Mouse (Mus musculus) forebrain, embryonic 12.5 days (tissue): Measurements from ENCODE around the gene Lekr1. TPM values are rescaled to one million over a fixed set of nuclear protein-coding genes. Genes with fewer than 3 reads are reported as not detected.

Experiments used
- ATAC-seq: fragments of 200-750 bp; cut with Nextera tagmentation; 2 replicates; pipeline ENCODE4 v1.8.0; 2017; ENCODE audit warnings: moderate TSS enrichment; ENCODE audit not compliant: low FRiP score
- H3K27ac ChIP-seq: fragments of 300-500 bp; sonication (generic); 2 replicates; pipeline ENCODE4 v1.5.1; 2016; ENCODE audit warnings: mild to moderate bottlenecking
- H3K27me3 ChIP-seq: fragments of 300-500 bp; sonication (generic); 2 replicates; pipeline ENCODE4 v1.6.1; 2016; ENCODE audit warnings: mild to moderate bottlenecking
- H3K36me3 ChIP-seq: fragments of 300-500 bp; sonication (generic); replicated peaks from 2 replicates; pipeline ENCODE4 v1.6.1; 2016; ENCODE audit warnings: mild to moderate bottlenecking
- H3K4me1 ChIP-seq: fragments of 300-500 bp; sonication (generic); 2 replicates; pipeline ENCODE4 v1.6.1; 2016
- H3K4me2 ChIP-seq: fragments of 300-500 bp; sonication (generic); 2 replicates; pipeline ENCODE4 v1.6.1; 2016; ENCODE audit warnings: mild to moderate bottlenecking, moderate library complexity
- H3K4me3 ChIP-seq: fragments of 300-500 bp; sonication (generic); replicated peaks from 2 replicates; pipeline ENCODE4 v1.5.1; 2016; ENCODE audit warnings: mild to moderate bottlenecking
- H3K9ac ChIP-seq: fragments of 300-500 bp; sonication (generic); 2 replicates; pipeline ENCODE4 v1.6.1; 2016; ENCODE audit warnings: mild to moderate bottlenecking
- H3K9me3 ChIP-seq: fragments of 300-500 bp; sonication (generic); 2 replicates; pipeline ENCODE4 v1.6.1; 2016
- WGBS: fragments of 180-500 bp; shearing (Covaris S2); methylation state at CpG from one replicate; pipeline ENCODE4 v1.1.7; 2016; 5-methylcytosine and 5-hydroxymethylcytosine counted together
- polyA plus RNA-seq: library from polyadenylated mRNA; unstranded; fragments of >200 nt; fragmentation: Nextera tagmentation; extraction: Ambion mirVana; gene quantifications from 2 replicates; pipeline ENCODE4 v1.2.1, GENCODE M21; 2016

Lekr1 gene
- polyA plus RNA-seq, 1 experiment from 2014 or later = 7.0 TPM

DNA sequence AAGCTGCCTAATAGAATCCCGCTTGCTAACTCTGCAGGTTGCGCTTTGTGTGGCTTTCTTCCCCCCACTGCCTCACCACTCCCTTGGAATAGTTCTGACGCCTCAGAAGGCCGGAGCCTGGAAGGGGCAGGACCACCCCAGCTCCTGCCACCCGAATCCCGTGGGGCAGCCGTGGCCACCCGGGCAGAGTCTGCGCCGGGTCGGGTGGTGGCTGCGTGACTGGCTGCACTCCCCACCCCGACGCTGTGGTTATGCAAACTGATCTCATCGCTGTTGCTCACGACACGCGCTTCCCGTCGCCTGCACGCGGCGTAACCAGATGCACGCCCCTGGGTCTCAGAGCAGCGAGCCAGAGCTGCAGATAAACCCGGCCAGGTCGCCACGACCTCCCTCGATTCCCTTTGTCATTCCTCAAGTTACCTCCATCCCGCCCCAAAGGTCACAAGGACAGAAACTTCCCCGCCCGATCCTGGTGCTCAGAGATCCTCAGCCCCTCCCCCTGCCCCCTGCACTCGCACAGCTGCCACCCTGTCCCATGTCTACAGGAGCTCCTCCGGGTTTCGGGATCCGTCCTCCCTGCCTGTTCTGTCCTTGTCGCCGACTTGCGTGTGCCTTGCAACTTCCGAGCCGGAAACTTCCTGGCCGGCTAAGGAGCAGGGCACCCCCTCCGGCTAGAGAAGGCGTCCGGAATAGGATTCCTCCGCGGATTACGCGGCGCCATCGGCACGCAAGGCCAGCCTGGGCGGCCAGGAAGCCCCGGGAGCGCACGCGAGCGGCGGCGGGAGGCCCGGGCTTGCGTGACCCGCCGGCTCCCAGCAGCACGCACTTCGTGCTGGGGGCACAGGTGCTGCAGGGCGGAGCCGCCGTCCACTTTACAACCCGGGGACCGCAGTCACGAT, 7.1 kb upstream of the Lekr1 start:
- Histone ChIP-seq H3K27ac (peak overlapping the region; percentile 56), H3K4me3 (peak overlapping the region; percentile 63), H3K9ac (peak overlapping the region; percentile 72), H3K36me3 (no peaks in the 10 kb centered on the region), H3K4me2 (peak overlapping the region; percentile 97), H3K9me3 (no peaks in the 10 kb centered on the region), H3K27me3 (peaks cover 31% of the 10 kb centered on the region), H3K4me1 (peaks cover 25% of the 10 kb centered on the region)
- ATAC-seq = peak; percentile 80
- WGBS = under 1% methylated on average over 72 of the region's 72 CpGs

DNA sequence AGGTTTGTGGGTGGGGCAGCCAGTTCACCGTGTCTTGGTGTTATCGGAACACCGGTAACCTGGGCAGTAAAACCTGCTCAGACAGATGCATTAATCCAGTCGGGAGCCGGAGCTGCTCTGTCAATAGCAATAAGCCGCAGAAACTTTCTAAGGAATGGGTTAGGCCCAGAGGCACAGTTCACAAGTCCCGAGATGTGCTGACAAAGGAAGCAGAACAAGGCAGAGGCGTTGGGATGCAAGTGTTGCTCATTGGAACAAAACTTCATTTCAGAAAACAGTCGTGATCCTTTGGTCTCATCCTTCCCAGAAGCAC, 6.5 kb upstream of the Lekr1 start:
- Histone ChIP-seq H3K27ac (peak overlapping the region; percentile 56; the same call in 1 of the 2 replicates), H3K4me1 (peaks cover 25% of the 10 kb centered on the region), H3K9ac (peak overlapping the region; percentile 72), H3K36me3 (no peaks in the 10 kb centered on the region), H3K4me3 (peak overlapping the region; percentile 63), H3K9me3 (no peaks in the 10 kb centered on the region), H3K4me2 (peak overlapping the region; percentile 97), H3K27me3 (peaks cover 31% of the 10 kb centered on the region)
- 2% methylated on average over 9 of the region's 9 CpGs for WGBS
- ATAC-seq = no peak

DNA sequence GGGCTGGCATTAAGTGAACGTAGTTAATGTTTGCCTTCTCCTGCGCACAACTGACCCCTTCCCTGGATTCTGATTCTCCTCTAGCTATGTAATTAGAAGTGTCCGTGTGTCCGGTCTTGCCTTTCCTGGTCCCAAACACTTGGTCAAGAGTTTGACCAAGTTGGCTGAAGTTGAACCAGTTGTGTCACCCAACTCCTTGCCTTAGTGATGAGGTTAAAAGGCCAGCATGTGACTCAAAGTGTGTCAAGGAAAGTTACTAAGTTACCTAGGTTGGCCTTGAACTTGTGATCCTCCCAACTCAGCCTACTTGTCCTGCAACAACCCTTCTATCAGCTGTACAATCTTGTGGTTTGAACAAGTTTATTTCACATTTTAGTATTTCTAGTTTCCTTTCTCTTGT, 5.7 kb upstream of the Lekr1 start:
- Histone ChIP-seq H3K27me3 (peaks cover 25% of the 10 kb centered on the region), H3K27ac (no peak overlapping the region), H3K4me3 (no peak overlapping the region), H3K9me3 (no peaks in the 10 kb centered on the region), H3K9ac (no peak overlapping the region), H3K4me2 (no peak overlapping the region), H3K36me3 (no peaks in the 10 kb centered on the region), H3K4me1 (peaks cover 25% of the 10 kb centered on the region)
- WGBS = 94% methylated on average over 4 of the region's 4 CpGs
- no peak for ATAC-seq

DNA sequence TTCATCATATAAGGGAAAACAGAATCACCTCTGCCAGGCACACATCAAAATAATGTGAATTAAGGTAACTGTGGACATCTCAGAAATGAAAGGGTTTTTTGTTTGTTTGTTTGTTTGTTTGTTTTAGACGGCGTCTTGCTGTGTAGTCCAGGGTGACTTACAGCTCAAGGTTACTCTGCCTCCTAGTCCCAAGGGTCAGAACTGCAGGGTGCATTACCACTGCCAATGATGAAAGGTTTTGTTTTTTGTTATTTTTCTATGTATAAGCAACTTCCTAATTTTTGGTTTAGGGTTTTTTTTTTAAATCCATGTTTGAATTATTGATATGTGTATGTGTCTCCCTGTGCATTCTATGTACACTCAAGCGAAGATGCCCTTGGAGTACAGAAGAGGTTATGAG, 4.3 kb upstream of the Lekr1 start:
- ATAC-seq = no peak
- Histone ChIP-seq H3K4me2 (no peak overlapping the region), H3K4me1 (peaks cover 23% of the 10 kb centered on the region), H3K9me3 (no peaks in the 10 kb centered on the region), H3K36me3 (no peaks in the 10 kb centered on the region), H3K9ac (no peak overlapping the region), H3K27me3 (peaks cover 15% of the 10 kb centered on the region), H3K27ac (no peak overlapping the region), H3K4me3 (no peak overlapping the region)
- 83% methylated on average over 3 of the region's 3 CpGs for WGBS

DNA sequence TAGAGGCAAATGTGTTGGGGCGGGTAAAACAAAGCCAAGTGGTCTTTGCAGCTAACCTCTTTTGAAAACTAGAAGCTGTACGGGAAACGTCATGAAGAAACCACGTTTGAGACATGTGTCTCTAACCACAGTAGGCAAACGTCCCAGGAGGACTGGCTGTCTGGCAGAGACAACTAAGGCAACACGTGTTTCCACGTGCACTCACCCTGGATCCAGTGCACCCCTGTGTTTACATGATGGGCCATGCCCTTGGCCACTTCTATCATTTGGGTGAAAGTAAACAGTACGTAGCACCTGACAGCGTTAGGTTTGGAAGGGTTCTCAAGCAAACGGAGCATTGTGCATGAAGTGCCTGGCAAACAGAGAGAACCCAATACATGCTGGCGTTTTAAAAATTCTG, 2.9 kb upstream of the Lekr1 start:
- no peak overlapping the region for H3K9ac ChIP-seq
- H3K27ac ChIP-seq = no peak overlapping the region
- H3K4me3 ChIP-seq = no peak overlapping the region
- no peaks in the 10 kb centered on the region for H3K36me3 ChIP-seq
- 78% methylated on average over 11 of the region's 11 CpGs for WGBS
- ATAC-seq = no peak
- H3K9me3 ChIP-seq = no peaks in the 10 kb centered on the region
- H3K4me1 ChIP-seq = peaks cover 10% of the 10 kb centered on the region; the same call in 1 of the 2 replicates
- peaks cover 10% of the 10 kb centered on the region for H3K27me3 ChIP-seq
- H3K4me2 ChIP-seq = no peak overlapping the region

DNA sequence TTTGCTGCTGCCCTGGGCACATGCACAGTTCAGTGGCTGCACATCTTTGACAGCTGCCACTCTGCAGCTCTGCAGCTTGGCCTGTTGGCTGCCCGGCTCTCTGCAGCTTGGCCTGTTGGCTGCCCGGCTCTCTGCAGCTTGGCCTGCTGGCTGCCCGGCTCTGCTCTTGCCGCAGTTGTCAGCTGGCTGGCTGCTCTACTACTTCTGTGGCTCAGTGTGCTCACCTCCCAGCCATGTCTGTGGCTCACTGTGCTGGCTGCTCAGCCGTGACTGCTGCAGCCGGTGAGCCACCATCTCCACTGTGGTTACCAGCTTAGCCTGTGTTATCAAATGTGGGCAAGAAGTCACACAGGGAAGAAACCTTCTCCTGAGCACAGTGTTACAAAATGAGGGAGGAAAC, 4.2 kb downstream of the Lekr1 start:
- Histone ChIP-seq H3K36me3 (no peaks in the 10 kb centered on the region), H3K9me3 (no peaks in the 10 kb centered on the region), H3K4me1 (peaks cover 3% of the 10 kb centered on the region; the same call in 1 of the 2 replicates), H3K4me3 (no peak overlapping the region), H3K9ac (no peak overlapping the region), H3K27me3 (no peaks in the 10 kb centered on the region), H3K4me2 (no peak overlapping the region), H3K27ac (no peak overlapping the region)
- ATAC-seq = no peak
- 59% methylated on average over 6 of the region's 6 CpGs for WGBS

DNA sequence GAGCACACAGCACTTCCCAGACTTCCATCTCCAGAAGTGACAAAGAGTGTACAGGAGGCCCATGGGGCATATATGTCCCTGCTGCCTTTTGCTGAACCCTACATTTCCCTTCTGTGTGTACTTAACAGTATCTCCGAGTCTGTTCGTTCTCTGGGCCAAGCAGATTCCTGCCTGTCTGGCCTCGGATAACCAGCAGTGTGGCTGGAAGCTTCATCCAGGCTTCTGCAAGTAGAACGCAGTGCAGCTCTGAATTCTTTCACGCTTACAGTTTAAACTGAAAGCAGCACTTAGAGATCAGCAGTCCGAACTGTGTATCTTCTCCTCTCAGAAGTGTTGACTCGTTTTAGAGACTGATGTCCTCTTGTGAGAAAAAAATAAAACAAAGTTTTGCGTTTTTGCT, 7.7 kb downstream of the Lekr1 start:
- no peaks in the 10 kb centered on the region for H3K4me1 ChIP-seq
- H3K4me2 ChIP-seq = no peak overlapping the region
- WGBS = 72% methylated on average over 8 of the region's 8 CpGs
- no peaks in the 10 kb centered on the region for H3K36me3 ChIP-seq
- no peak overlapping the region for H3K27ac ChIP-seq
- H3K4me3 ChIP-seq = no peak overlapping the region
- no peaks in the 10 kb centered on the region for H3K27me3 ChIP-seq
- no peaks in the 10 kb centered on the region for H3K9me3 ChIP-seq
- no peak for ATAC-seq
- H3K9ac ChIP-seq = no peak overlapping the region

DNA sequence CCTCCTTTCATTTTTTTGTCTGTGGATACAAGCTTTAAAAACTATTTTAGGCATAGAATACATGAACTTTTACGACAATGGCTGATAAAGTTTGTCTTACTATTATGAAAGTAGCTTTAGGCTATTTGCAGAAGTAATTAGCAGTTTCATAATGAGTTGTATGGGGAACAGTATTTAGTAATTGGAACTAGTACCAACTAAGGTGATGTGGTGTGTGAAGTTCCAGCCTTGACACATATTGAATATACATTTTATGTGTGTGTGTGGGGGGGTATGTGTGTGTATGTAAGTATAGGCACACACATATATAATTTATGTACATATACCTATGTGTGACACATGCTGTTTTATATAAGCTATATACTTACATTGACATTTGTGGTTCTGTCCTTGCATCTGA, 14.6 kb downstream of the Lekr1 start:
- Histone ChIP-seq H3K9ac (no peak overlapping the region), H3K27me3 (no peaks in the 10 kb centered on the region), H3K27ac (no peak overlapping the region), H3K4me2 (no peak overlapping the region), H3K4me3 (no peak overlapping the region), H3K9me3 (no peaks in the 10 kb centered on the region), H3K36me3 (no peaks in the 10 kb centered on the region), H3K4me1 (no peaks in the 10 kb centered on the region)
- no peak for ATAC-seq
- WGBS = 90% methylated on average over 1 of the region's 1 CpGs

DNA sequence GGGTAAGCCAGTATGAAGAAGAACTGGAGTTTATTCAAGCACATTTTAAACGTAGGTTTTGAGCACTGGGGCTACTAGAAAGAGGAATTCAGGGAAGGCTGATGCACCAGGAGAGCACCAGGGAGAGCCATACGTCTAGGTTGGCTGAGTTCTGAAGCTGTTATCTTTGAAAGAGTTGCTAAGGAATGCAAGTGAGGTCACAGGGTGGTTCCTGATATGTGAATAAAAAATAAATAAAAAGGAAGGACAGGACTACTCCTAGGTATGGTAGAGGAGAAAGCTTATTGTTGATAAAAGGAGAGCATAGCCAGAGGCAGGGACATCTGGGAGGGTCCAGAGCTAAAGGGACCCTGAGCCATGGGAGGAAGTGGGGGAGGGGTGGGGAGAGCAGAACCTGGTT, 23.7 kb downstream of the Lekr1 start:
- WGBS = 40% methylated on average over 2 of the region's 2 CpGs
- H3K4me2 ChIP-seq = no peak overlapping the region
- no peak overlapping the region for H3K27ac ChIP-seq
- H3K9me3 ChIP-seq = no peaks in the 10 kb centered on the region
- no peaks in the 10 kb centered on the region for H3K4me1 ChIP-seq
- ATAC-seq = no peak
- no peak overlapping the region for H3K9ac ChIP-seq
- no peak overlapping the region for H3K4me3 ChIP-seq
- no peaks in the 10 kb centered on the region for H3K36me3 ChIP-seq
- H3K27me3 ChIP-seq = no peaks in the 10 kb centered on the region

DNA sequence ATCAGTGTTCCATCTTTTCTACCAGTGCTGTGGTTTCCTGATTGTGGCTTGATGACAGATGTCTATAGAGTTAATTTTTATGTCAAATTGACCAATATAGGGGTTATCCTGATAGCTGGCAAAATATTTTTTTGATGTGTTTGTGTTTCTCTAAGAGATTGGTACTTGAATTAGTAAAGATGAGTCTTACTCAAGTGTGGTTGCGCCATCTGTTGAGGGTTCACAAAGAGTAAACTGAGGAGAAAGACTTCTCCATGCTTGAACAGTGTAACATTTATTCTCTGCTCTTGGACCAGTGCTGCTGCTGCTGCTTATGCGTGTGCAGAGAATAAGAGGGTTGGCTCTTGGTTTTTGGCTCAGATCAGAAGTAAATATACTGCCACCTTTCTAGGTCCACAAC, 24.8 kb downstream of the Lekr1 start:
- Histone ChIP-seq H3K9me3 (no peaks in the 10 kb centered on the region), H3K4me3 (no peak overlapping the region), H3K9ac (no peak overlapping the region), H3K4me2 (no peak overlapping the region), H3K4me1 (no peaks in the 10 kb centered on the region), H3K27me3 (no peaks in the 10 kb centered on the region), H3K36me3 (no peaks in the 10 kb centered on the region), H3K27ac (no peak overlapping the region)
- 84% methylated on average over 2 of the region's 2 CpGs for WGBS
- ATAC-seq = no peak

DNA sequence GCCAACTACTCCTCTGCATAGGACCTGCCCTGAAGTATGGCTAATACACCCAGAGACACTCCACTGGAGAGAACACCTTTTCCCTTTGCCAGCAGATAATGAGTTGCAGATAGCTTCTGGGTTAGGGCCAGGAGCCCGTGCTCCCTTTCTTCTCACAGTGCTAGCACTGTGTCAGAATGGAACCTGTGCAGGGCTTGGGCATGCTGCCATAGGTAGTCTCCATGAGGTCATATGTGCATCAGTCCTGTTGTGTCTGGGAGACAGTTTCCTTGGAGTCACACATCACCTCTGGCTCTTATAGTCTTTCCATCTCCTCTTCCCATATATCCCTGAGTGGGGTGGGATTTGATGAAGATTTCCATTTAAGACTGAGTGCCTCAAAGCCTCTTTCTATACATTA, 33.7 kb downstream of the Lekr1 start:
- 92% methylated on average over 1 of the region's 1 CpGs for WGBS
- ATAC-seq = no peak
- Histone ChIP-seq H3K27ac (no peak overlapping the region), H3K36me3 (no peaks in the 10 kb centered on the region), H3K9me3 (no peaks in the 10 kb centered on the region), H3K4me1 (no peaks in the 10 kb centered on the region), H3K27me3 (no peaks in the 10 kb centered on the region), H3K4me2 (no peak overlapping the region), H3K4me3 (no peak overlapping the region), H3K9ac (no peak overlapping the region)

DNA sequence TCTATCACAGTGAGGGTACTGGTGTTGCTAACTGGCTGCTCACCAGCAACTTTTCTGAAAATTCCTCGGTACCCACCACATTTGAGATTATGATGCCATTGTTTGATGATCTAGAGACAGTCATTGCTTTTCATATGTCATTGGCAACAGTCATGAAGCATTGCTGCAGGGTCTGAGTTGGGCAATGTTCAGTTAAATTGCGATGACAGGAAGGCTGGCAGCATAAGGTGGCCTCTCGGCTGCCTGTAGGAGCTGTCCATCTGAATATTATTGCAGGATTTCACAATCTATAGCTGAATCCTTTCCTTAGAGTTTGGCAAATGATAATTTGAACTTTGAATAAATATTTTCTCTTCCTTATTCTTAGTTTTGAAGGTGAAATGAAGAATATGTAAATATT, 48.3 kb downstream of the Lekr1 start:
- H3K27me3 ChIP-seq = no peaks in the 10 kb centered on the region
- no peak overlapping the region for H3K9ac ChIP-seq
- H3K4me2 ChIP-seq = no peak overlapping the region
- no peak overlapping the region for H3K4me3 ChIP-seq
- no peaks in the 10 kb centered on the region for H3K4me1 ChIP-seq
- H3K27ac ChIP-seq = no peak overlapping the region
- no peaks in the 10 kb centered on the region for H3K9me3 ChIP-seq
- H3K36me3 ChIP-seq = no peaks in the 10 kb centered on the region
- ATAC-seq = no peak
- 95% methylated on average over 3 of the region's 3 CpGs for WGBS

DNA sequence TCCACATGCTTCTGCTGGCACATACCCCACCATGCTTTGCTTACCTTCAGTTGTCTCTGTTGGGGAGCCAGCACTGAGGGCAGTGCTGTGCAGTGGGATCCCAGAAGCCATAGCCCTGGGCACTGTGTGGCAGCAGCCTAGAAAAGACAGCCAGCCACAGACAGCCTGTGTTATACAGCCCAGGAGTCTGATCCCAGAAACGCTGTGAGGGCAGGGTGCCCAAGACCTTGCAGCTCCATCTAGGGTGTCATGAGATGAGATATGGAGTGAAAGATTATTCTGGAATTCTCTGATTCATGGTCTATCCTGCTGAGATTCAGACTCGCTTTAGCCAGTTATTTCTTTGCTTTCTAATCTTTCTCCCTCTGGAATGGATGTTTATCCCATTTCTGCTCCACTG, 51.4 kb downstream of the Lekr1 start:
- H3K4me1 ChIP-seq = no peaks in the 10 kb centered on the region
- H3K9me3 ChIP-seq = no peaks in the 10 kb centered on the region
- no peak overlapping the region for H3K27ac ChIP-seq
- no peak overlapping the region for H3K4me2 ChIP-seq
- H3K4me3 ChIP-seq = no peak overlapping the region
- 84% methylated on average over 2 of the region's 2 CpGs for WGBS
- no peak overlapping the region for H3K9ac ChIP-seq
- H3K36me3 ChIP-seq = no peaks in the 10 kb centered on the region
- no peaks in the 10 kb centered on the region for H3K27me3 ChIP-seq
- ATAC-seq = no peak
